Mouse (Mus musculus) C3H10T1/2 (cell line): Measurements from ENCODE around the gene Armh1. TPM values are rescaled to one million over a fixed set of nuclear protein-coding genes. Genes with fewer than 3 reads are reported as not detected.

Experiments used
- polyA plus RNA-seq, 2 experiments: library from polyadenylated mRNA; unstranded; fragments of >200 nt; fragmentation: generic; extraction: Trizol; gene quantifications; one replicate each; pipeline ENCODE4 v1.2.1; 2012; ENCODE audit warnings: missing spikeins in 2 of 2

Armh1 gene
- 1 to 10 TPM in 1 of 2 experiments, not detected in 1; 1.5 TPM for polyA plus RNA-seq

GRCm38 (mm10) chr4:117251801-117252316 lies at the start of gene Armh1, which contains the start of gene Tmem53:
Gene Armh1, minus strand, starts transcription at chr4:117252125.
Gene Tmem53, plus strand, starts transcription at chr4:117251951.

GRCm38 (mm10) chr4:117181863-117182758 lies 69.8 kb downstream of the Armh1 start, which contains the start of gene Kif2c:
Gene Kif2c, minus strand, starts transcription at chr4:117182639.

Other genes starting within 250 kb of the Armh1 start
- gene Eif2b3, start 232.7 kb downstream of the Armh1 start, polyA plus RNA-seq, result 10 to 100 TPM; 13.2 to 16.0 TPM
- gene Ptch2, start 156.1 kb downstream of the Armh1 start, polyA plus RNA-seq, result under 1 TPM; 0.11 to 0.14 TPM
- gene Btbd19, start 126.4 kb downstream of the Armh1 start, polyA plus RNA-seq, result 10 to 100 TPM in 1 of 2 experiments, 1 to 10 TPM in 1; 7.6 to 24.3 TPM
- 1 to 10 TPM in 1 of 2 experiments, under 1 TPM in 1; 0.87 to 1.9 TPM for gene Tctex1d4, start 125.3 kb downstream of the Armh1 start, polyA plus RNA-seq
- gene Plk3, start 118.2 kb downstream of the Armh1 start, polyA plus RNA-seq, result 1 to 10 TPM; 6.1 to 6.7 TPM
- 1,000 to 10,000 TPM; 2,649 to 6,666 TPM for gene Rps8, start 95.9 kb downstream of the Armh1 start, polyA plus RNA-seq
- 10 to 100 TPM; 11.1 to 47.8 TPM for gene Kif2c, start 69.5 kb downstream of the Armh1 start, polyA plus RNA-seq
- gene Tmem53, start 174 bp downstream of the Armh1 start, polyA plus RNA-seq, result 10 to 100 TPM; 14.6 to 70.4 TPM
- gene Rnf220, start 244.9 kb upstream of the Armh1 start, polyA plus RNA-seq, result 10 to 100 TPM; 28.6 to 40.5 TPM